Mouse (Mus musculus): Measurements from ENCODE around the gene Pknox1.

DNA sequence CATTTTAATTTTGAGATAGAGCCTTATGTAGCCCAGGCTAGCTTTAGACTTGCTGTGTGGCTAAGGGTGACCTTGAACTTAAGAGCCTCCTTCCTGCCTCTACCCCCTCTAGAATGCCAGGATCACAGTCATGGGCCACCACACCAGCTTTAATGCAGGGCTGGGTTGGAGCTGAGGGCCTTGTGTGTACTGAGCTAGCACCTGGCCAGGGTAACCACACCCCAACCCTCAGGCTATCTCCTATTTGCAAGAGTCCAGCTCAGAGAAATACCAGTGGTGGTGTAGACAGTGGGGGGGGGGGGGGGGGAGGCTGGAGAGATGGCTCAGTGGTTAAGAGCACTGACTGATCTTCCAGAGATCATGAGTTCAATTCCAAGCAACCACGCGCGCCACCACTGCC is 38.7 kb upstream of the Pknox1 start:
- TF ChIP-seq CTCF (IDR thresholded peaks at IDR 0.05; ENCODE audit: low read depth, low read length) (no peak), TAL1 (conservative IDR thresholded peaks at IDR 0.05; ENCODE audit: low read depth, low read length) (no peak), GATA1 (IDR thresholded peaks at IDR 0.05; ENCODE audit: borderline replicate concordance, low read length) (no peak), POLR2AphosphoS5 (IDR thresholded peaks at IDR 0.05; ENCODE audit: insufficient replicate concordance, low read depth, low read length) (no peak), GATA2 (IDR thresholded peaks at IDR 0.05; ENCODE audit: borderline replicate concordance, low read depth, low read length) (no peak)

Measured in G1E (cell line).